Mouse (Mus musculus) midbrain, embryonic 11.5 days (tissue): Measurements from ENCODE around the gene Stum. TPM values are rescaled to one million over a fixed set of nuclear protein-coding genes. Genes with fewer than 3 reads are reported as not detected.

ENCODE experiments used
- ATAC-seq: fragments of 200-750 bp; cut with Nextera tagmentation; 2 replicates; pipeline ENCODE4 v1.8.0; 2017; ENCODE audit warnings: moderate TSS enrichment, moderate library complexity; ENCODE audit not compliant: low FRiP score
- DNase-seq: peaks from one replicate; pipeline ENCODE4 v3.0.0; 2015; ENCODE audit warnings: low spot score; ENCODE audit errors: missing footprints
- H3K27ac ChIP-seq: fragments of 300-500 bp; sonication (generic); 2 replicates; pipeline ENCODE4 v1.5.1; 2014; ENCODE audit warnings: low read depth, low read length
- H3K27me3 ChIP-seq: fragments of 300-500 bp; sonication (generic); 2 replicates; pipeline ENCODE4 v1.6.1; 2014; ENCODE audit warnings: mild to moderate bottlenecking, low read length, moderate library complexity, mixed read lengths; ENCODE audit not compliant: control insufficient read depth, insufficient read depth
- H3K36me3 ChIP-seq: fragments of 300-500 bp; sonication (generic); 2 replicates; pipeline ENCODE4 v1.6.1; 2014; ENCODE audit warnings: mild to moderate bottlenecking, low read length, moderate library complexity, mixed read lengths; ENCODE audit not compliant: control insufficient read depth, insufficient read depth
- H3K4me1 ChIP-seq: fragments of 300-500 bp; sonication (generic); 2 replicates; pipeline ENCODE4 v1.6.1; 2014; ENCODE audit warnings: low read length; ENCODE audit not compliant: control insufficient read depth, insufficient read depth
- H3K4me2 ChIP-seq: fragments of 300-500 bp; sonication (generic); 2 replicates; pipeline ENCODE4 v1.6.1; 2014; ENCODE audit warnings: mild to moderate bottlenecking, moderate library complexity
- H3K4me3 ChIP-seq: fragments of 300-500 bp; sonication (generic); 2 replicates; pipeline ENCODE4 v1.5.1; 2014; ENCODE audit warnings: low read depth, low read length
- H3K9ac ChIP-seq: fragments of 300-500 bp; sonication (generic); 2 replicates; pipeline ENCODE4 v1.6.1; 2014; ENCODE audit warnings: low read length
- H3K9me3 ChIP-seq: fragments of 300-500 bp; sonication (generic); 2 replicates; pipeline ENCODE4 v1.6.1; 2016; ENCODE audit warnings: low read length; ENCODE audit not compliant: control insufficient read depth
- WGBS: fragments of 180-500 bp; shearing (Covaris S2); extraction: QIAGEN DNeasy Blood & Tissue Kit; methylation state at CpG from one replicate; pipeline ENCODE4 v1.1.7; 2014; 5-methylcytosine and 5-hydroxymethylcytosine counted together
- polyA plus RNA-seq: library from polyadenylated mRNA; unstranded; fragments of >200 nt; fragmentation: Nextera tagmentation; extraction: Ambion mirVana; gene quantifications from 2 replicates; pipeline ENCODE4 v1.2.1, GENCODE M21; 2014

The Stum gene
- polyA plus RNA-seq, 1 experiment from 2014 or later, result 1.0 TPM

GRCm38 (mm10) chr1:180400691-180401455 is 82.4 kb downstream of the Stum start:
- 82% methylated on average over 4 of the region's 4 CpGs for WGBS
- H3K4me2 ChIP-seq, result no peak overlapping the region
- ATAC-seq (no peak), DNase-seq (no peak)
- no peaks in the 10 kb centered on the region for H3K27me3 ChIP-seq
- no peak overlapping the region for H3K4me3 ChIP-seq
- H3K36me3 ChIP-seq, result no peaks in the 10 kb centered on the region
- no peaks in the 10 kb centered on the region for H3K4me1 ChIP-seq
- H3K9ac ChIP-seq, result no peak overlapping the region
- H3K9me3 ChIP-seq, result no peaks in the 10 kb centered on the region
- H3K27ac ChIP-seq, result no peak overlapping the region

- no peak overlapping the region for H3K4me3 ChIP-seq
- H3K4me1 ChIP-seq, result no peaks in the 10 kb centered on the region
- H3K9ac ChIP-seq, result no peak overlapping the region
- ATAC-seq, result no peak
- no peaks in the 10 kb centered on the region for H3K36me3 ChIP-seq
- H3K4me2 ChIP-seq, result no peak overlapping the region
- no peaks in the 10 kb centered on the region for H3K9me3 ChIP-seq
- WGBS, result 82% methylated on average over 3 of the region's 3 CpGs
- H3K27me3 ChIP-seq, result no peaks in the 10 kb centered on the region
- H3K27ac ChIP-seq, result no peak overlapping the region
- DNase-seq, result no peak
Measured at GRCm38 (mm10) chr1:180398446-180398845, 84.9 kb downstream of the Stum start.

GRCm38 (mm10) chr1:180397734-180398133 is 85.6 kb downstream of the Stum start:
- ATAC-seq, result no peak
- Histone ChIP-seq H3K9ac (no peak overlapping the region), H3K36me3 (no peaks in the 10 kb centered on the region), H3K27me3 (no peaks in the 10 kb centered on the region), H3K4me2 (no peak overlapping the region), H3K4me1 (no peaks in the 10 kb centered on the region), H3K27ac (no peak overlapping the region), H3K4me3 (no peak overlapping the region), H3K9me3 (no peaks in the 10 kb centered on the region)
- 73% methylated on average over 5 of the region's 5 CpGs for WGBS
- DNase-seq, result no peak

- no peak for ATAC-seq
- Histone ChIP-seq H3K4me2 (no peak overlapping the region), H3K36me3 (no peaks in the 10 kb centered on the region), H3K27me3 (no peaks in the 10 kb centered on the region), H3K27ac (no peak overlapping the region), H3K4me3 (no peak overlapping the region), H3K4me1 (no peaks in the 10 kb centered on the region), H3K9ac (no peak overlapping the region), H3K9me3 (no peaks in the 10 kb centered on the region)
- WGBS, result 91% methylated on average over 12 of the region's 12 CpGs
- no peak for DNase-seq
Measured at GRCm38 (mm10) chr1:180393873-180394272, 89.4 kb downstream of the Stum start.

GRCm38 (mm10) chr1:180393017-180393797 is 90.1 kb downstream of the Stum start:
- no peak overlapping the region for H3K4me3 ChIP-seq
- no peaks in the 10 kb centered on the region; the same call in 1 of the 2 replicates for H3K4me1 ChIP-seq
- no peak overlapping the region for H3K27ac ChIP-seq
- H3K9me3 ChIP-seq, result no peaks in the 10 kb centered on the region
- no peak for ATAC-seq
- H3K9ac ChIP-seq, result no peak overlapping the region
- DNase-seq, result no peak
- 89% methylated on average over 9 of the region's 9 CpGs for WGBS
- no peaks in the 10 kb centered on the region for H3K36me3 ChIP-seq
- H3K4me2 ChIP-seq, result no peak overlapping the region
- H3K27me3 ChIP-seq, result no peaks in the 10 kb centered on the region

GRCm38 (mm10) chr1:180392137-180392798 is 91.0 kb downstream of the Stum start:
- no peaks in the 10 kb centered on the region for H3K27me3 ChIP-seq
- ATAC-seq (no peak), DNase-seq (no peak)
- 87% methylated on average over 5 of the region's 5 CpGs for WGBS
- no peak overlapping the region for H3K4me3 ChIP-seq
- no peaks in the 10 kb centered on the region for H3K9me3 ChIP-seq
- no peak overlapping the region for H3K27ac ChIP-seq
- H3K36me3 ChIP-seq, result no peaks in the 10 kb centered on the region
- no peak overlapping the region for H3K9ac ChIP-seq
- no peak overlapping the region for H3K4me2 ChIP-seq
- H3K4me1 ChIP-seq, result no peaks in the 10 kb centered on the region; the same call in 1 of the 2 replicates

GRCm38 (mm10) chr1:180391575-180391945 is 91.7 kb downstream of the Stum start:
- no peak for ATAC-seq
- Histone ChIP-seq H3K4me1 (peaks cover 2% of the 10 kb centered on the region; the same call in 1 of the 2 replicates), H3K9me3 (no peaks in the 10 kb centered on the region), H3K27ac (no peak overlapping the region), H3K36me3 (no peaks in the 10 kb centered on the region), H3K4me3 (no peak overlapping the region), H3K4me2 (no peak overlapping the region), H3K9ac (no peak overlapping the region), H3K27me3 (no peaks in the 10 kb centered on the region)
- no peak for DNase-seq
- 88% methylated on average over 4 of the region's 4 CpGs for WGBS

- WGBS, result 80% methylated on average over 10 of the region's 10 CpGs
- no peaks in the 10 kb centered on the region for H3K36me3 ChIP-seq
- H3K27me3 ChIP-seq, result no peaks in the 10 kb centered on the region
- ATAC-seq, result no peak
- H3K9ac ChIP-seq, result no peak overlapping the region
- no peak for DNase-seq
- H3K4me3 ChIP-seq, result no peak overlapping the region
- H3K27ac ChIP-seq, result no peak overlapping the region
- H3K4me1 ChIP-seq, result peaks cover 5% of the 10 kb centered on the region; the same call in 1 of the 2 replicates
- H3K9me3 ChIP-seq, result no peaks in the 10 kb centered on the region
- H3K4me2 ChIP-seq, result no peak overlapping the region
Measured at GRCm38 (mm10) chr1:180390746-180391574, 92.3 kb downstream of the Stum start.
